Mouse (Mus musculus) brain, adult 2 months (tissue): Measurements from ENCODE around the gene Srsf3.
"Not testable (repeated sequence)": the region's sequence is repeated elsewhere in the genome, so short reads cannot be mapped to it uniquely, and the experiment has no call there.

Source experiments
- DNase-seq: peaks from one replicate; pipeline ENCODE4 v3.0.0; 2011; ENCODE audit warnings: low read depth, low spot score

Srsf3 gene

DNA sequence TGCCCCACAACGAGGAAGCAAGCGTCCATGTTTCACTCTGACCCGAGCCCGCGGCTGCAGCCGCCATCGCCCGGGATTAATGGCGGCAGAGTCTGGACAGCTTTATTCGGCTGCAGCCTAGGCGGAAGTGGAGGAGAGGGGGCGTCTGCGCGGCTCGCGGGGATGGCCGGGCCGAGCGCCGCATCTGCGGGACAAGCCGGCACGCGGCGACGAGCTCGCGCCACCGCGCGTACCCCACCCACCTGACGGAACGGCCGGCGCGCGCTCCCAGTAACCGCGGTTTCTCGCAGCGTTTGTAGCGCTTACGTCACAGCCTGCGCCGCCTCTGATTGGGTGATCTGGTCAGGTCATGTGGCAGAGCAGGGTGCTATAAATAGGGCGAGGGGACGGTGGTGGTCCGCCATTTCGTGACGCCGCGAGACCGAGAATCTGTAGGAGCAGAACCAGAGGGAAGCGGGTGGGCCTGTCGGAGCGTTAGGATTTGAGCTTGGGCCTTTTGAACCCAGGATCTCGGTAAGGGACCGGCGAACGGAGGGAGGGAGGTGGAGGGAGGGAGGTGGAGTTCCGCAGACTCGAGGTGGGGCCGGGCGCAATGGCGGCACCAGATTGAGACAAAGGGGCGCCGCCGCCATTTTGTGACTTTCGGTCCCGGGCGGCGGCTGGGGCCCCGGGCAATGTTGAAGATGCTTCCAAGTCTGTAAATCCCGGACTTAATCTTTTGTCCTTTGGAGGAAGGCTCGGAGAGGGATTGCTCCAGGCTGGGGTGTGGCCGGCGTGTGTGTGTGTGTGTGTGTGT lies at the start of gene Srsf3:
Srsf3 (plus strand) TSS at position 355 of the 796 bp plus-strand sequence.
- DNase-seq, result peak; percentile 99

DNA sequence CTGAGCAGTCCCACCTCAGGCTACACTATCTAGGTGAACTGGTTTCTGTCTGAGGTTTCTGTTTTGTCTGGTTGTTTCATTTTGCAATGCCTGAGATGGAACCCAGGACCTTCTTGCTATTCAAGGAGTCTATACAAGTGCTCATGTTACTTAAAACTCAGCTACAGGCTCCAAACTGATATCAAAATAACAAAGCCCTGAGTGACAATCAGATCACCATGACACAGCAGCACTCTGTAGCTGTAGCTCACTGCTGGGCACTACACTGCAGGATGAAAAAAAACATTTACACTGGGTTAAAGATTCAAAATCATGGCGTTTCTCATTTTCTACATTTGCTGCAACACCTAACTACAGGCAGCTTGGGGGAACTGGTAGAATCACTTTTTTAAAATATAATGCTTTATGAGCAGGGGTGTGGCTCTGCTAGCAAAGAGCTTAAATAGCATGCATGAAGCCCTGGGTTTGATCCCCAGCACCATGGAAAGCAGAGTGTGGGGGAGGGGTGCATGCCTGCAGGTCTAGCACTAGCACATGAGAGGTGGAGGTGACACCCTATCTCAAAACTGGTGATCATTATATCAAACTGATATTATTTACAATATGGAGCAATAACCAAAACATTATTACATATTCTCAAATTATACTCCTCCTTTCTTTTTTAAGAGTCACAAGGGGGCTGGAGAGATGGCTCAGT lies 47.6 kb upstream of the Srsf3 start:
- no peak for DNase-seq

DNA sequence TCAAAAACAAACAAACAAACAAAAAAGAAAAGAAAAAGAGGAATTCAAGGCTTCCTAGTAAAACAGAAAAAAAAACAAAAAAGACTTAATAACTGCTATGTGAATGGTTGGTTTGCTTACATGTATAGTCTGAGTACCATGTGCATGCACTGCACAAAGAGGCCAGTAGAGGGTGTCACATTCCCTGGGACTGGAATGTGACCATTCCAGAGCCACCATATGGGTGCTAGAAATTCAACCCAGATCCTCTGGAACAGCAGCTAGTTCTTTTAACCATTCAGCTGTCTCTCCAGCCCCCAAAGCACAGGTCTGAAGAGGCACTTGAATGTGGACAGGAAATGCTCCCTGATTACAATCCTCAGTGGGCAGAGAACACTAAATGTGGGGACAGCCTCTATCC lies 45.6 kb upstream of the Srsf3 start:
- no peak for DNase-seq

DNA sequence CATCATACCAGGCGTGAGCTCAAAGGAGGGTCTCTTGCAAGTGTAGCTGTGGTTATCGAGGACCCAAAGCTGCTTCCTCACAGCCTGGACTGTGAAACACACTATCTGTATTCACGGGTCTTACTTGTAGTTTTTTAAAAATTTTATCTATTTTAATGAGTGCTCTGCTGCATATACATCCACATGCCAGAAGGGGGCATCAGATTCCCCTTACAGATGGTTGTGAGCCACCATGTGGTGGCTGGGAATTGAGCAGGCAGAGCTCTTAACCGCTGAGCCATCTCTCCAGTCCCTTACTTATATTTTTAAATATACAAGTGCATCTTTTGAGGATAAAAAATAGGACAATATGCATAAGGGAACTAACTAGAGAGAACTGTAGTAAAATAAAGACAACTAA lies 44.7 kb upstream of the Srsf3 start:
- DNase-seq, result peak; percentile 73

DNA sequence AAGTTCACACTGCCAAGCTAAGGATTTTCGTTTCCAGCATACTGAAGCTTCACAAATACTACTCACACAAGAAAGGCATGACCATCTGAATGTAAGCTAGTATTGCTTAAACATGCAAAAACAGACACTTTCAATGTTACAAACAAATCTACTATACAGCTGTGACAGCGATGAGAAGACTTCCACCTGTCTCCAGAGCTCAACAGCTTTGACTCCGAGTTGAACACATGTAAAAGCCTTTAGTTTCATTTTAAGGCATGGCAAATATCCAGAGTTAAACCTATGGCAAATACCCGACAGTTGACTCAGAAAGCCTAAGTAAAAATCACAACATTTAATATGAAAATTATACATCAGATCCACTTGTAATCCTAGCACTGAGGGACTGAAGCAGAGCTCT lies 44.1 kb upstream of the Srsf3 start:
- DNase-seq, result no peak

DNA sequence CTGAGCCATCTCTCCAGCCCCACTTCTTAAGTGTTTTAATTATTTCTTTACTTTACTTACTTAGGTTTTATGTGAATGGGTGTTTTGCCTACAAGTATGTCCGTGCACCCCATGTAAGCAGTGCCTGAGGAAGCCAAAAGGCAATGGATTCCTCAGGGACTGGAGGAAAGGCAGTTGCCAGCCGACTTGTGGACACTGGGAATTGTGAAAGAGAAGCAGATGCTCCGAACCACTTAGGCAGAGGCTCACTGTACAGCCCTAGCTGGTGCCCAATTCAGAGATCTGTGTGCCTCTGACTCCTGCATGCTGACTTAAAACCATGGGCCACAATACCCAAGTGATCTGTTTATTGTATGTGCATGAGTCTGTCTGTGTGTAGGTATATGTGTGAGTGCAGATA lies 43.4 kb upstream of the Srsf3 start:
- DNase-seq, result no peak

DNA sequence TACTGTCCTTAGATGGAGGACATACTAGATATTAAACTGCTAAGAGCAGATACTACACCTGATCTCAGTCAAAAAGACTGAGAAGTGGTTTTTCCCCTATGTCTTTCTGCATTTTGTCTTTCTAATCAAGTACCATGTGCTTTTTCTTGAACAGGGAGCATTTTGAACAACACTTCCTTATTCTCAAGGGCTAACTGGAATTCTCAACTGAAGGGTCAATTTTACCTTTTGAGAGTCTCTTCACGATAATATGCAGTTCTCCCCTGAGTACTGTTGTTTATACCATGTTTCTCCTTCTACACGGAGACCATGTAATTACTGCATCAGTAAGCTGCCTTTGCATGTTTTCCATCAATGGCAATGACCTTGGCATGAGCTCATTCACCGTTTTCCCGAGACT lies 42.4 kb upstream of the Srsf3 start:
- DNase-seq, result no peak

DNA sequence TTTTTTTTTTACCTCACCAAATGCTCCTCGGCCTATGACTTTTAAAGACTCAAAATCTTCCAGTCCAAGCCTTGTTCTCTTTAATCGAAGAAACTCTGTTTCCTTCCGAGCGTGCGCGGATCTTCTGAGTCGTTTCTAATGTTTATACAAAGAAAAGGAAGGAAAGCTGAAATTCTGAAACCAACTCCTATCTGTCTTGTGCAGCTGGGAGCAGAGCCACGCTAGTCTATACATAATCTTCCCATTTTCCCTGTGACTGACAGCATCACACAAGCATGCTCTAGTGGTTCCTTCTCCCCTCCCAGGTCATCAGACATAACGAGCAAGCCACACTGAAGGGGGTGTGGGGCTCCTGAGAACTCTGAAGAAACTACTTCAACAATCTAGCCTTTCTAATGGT lies 41.1 kb upstream of the Srsf3 start:
- DNase-seq, result no peak

DNA sequence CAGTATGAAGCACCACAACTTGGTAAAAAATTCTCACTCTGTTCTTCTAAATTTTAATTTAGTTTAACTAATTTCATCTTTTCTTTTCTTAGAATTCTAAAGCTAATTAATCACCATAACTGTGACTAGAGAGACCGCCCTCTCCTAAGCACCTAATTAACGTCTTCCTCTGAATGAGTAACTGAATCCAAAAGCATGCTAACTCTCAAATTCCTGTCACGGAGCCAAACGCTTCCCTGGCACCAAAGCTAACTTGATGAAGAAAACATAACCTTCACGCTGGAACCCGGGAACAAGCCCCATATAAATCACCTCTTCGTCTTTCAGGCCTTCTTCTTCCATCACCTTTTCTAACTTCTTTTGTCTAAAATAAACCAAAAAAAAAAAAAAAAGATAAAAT lies 40.3 kb upstream of the Srsf3 start:
- DNase-seq, result peak; percentile 66

DNA sequence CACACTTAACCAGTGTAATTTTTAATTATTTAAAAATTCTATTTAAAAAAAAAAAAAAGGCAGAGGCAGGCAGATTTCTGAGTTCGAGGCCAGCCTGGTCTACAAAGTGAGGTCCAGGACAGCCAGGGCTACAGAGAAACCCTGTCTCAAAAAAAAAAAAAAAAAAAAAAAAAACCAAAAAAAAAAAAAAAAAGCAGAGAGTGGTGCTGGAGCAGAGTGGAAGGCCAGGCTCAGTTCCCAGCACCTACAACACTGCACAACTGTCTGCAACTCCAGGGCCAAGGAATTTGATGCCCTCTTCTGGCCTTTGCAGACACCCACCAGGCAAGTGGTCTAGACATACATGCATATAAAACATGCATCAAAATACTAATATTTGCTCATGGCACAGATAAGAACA lies 39.4 kb upstream of the Srsf3 start:
- not testable (repeated sequence) for DNase-seq

DNA sequence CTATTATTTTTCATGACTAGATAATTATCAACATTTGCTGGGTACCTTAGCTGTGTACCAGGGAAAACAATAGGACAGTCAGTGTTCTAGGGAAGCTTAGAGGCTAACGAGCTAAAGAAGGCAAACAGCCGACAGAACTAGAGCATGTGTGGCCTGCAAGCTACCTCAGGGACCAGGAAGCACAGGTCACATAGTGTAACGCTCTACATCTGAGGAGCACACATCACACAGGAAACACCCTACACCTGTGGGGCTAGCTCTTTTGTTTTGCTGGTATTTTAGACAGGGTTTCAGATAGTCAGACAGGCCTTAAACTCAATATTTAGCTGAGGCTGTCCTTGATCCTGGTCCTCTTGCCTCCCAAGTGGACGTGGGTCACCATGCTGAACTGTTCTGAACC lies 37.8 kb upstream of the Srsf3 start:
- DNase-seq, result no peak

DNA sequence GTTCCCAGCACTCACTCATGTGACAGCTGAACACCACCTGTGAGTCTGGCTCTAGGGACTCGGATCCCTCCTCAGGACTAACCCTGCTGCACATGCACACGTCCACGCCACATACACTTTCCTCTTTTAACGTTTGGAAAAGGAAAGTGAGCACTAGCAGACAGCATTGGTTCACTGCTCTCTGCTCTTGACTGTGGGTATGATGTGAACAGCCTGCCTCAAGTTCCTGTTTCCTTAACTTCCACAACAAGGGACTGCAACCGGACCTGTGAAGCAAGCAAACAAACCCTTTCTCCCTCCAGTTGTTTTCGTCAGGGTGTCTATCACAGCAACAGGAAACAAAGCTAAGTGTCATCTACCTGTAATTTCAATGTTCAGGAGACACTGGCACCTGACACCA lies 32.0 kb upstream of the Srsf3 start:
- no peak for DNase-seq

DNA sequence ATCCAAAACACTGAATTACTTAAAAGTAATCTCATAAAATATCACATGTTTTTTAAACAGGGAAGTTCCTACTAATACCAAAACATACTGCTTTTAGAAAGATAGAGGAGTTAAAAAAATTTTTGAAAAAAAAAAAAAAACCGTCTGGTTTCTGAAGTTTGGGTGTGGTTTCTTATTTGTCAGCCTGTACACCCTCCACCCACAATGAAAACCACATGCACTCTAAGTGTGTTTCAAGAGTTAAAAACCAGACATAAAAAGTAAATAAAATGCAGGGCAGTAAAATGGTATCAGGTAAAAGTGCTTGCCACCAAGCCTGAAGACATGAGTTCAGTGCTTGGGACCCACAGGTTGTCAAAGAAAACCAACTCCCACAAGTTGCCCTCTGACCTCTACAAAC lies 28.7 kb upstream of the Srsf3 start:
- DNase-seq, result no peak

DNA sequence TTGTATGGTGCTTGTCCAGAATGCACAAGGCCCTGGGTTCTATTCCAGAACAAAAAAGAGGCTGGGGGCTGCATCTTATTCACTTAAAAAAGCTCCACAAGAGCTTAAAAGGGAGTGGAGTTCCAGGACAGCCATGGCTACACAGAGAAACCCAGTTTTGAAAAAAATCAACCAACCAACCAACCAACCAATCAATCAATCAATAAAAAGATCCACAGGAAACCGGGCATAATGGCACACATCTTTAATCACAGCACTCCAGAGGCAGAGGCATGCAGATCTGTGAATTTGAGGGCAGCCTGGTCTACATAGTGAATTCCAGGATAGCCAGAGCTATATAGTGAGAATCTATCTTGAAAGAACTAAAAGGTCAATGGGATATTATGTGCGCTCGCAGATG lies 27.4 kb upstream of the Srsf3 start:
- no peak for DNase-seq

DNA sequence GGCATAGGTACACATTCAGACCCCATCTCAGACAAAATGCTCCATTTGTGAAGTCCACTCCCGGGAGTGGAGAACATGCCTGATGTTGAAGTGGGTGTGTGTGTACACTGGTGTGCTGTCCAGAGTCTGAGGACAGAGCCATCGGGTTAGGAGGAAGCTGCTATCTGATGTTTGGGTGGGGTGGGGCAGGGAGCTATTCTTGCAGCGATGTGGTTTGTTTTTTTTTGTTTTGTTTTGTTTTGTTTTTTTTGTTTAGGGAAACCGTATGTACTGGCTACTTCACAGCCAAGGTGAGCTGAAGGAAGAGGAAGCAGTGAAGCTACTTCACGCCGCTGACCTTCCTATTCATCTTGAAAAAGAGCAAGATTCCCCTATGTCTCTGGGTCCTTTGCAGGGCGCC lies 25.6 kb upstream of the Srsf3 start:
- DNase-seq, result no peak

DNA sequence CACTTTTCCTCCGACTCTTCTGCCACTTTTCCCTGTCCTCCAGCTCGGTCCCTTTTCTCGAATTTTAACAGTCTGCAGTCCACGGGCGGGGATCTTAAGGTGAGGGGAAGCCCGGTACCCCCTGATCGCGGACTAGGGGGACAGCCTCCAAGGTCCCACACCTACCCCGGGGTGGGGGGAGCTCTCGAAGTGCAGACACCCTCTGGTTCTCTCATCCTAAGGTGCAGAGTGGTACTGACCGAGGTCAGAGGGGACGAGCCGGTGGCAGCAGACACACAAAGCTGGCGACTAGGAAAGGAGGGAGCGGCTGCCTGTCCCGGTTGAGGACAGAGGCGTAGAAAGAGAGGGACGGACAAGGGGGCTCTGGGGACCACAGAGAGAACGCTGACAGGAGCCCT lies 25.2 kb upstream of the Srsf3 start:
- no peak for DNase-seq

DNA sequence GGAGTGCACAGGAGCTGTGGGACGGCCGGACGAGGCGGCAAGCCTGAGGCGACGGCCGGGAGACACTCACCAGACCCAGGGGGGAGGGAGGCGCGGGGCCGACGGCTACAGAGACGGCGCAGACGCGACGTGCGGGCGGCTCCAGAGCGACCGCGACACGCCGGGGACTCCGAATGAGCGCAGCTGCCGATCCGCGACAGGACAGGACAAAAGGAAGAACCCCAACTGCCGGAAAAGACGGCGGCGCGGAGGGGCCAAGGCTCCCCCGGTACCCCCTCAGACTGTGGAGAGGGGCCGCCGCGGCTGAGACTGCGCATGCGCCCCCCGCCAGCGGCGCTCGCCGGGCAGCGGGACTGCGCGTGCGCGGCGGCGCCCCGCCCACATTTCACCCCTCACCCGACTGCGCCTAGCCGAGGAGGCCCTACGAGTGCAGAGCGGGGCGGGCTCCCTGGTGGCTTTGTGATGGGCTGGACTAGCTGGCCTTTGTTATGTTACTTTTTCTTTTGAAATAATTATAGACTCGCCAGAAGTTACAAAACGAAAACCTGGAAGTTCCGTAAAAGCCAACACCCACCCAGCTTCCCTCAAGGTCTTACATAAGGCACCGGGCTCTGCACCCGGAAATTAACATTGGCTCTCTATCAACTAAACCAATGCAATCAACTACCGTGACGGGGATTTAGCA lies 24.6 kb upstream of the Srsf3 start, which contains the start of gene Stk38:
Stk38 (minus strand) TSS at position 355 of the 685 bp plus-strand sequence.
- DNase-seq, result peak; percentile 88

DNA sequence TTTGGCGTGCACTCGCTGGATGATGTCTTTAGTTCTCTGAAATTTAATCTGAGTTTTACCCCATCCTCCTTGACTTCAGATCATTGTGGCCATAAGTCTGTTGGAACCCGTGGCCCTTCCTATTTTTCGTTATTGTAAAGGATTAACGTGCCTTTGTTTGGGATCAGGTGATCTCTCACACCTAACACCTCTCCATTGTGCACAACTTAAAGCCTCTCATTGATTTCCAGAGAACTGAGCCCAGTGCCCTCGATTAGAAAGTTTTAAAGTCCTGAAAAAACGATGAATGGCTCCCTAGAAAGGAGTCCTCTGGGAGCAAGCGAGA lies 24.1 kb upstream of the Srsf3 start:
- no peak for DNase-seq

DNA sequence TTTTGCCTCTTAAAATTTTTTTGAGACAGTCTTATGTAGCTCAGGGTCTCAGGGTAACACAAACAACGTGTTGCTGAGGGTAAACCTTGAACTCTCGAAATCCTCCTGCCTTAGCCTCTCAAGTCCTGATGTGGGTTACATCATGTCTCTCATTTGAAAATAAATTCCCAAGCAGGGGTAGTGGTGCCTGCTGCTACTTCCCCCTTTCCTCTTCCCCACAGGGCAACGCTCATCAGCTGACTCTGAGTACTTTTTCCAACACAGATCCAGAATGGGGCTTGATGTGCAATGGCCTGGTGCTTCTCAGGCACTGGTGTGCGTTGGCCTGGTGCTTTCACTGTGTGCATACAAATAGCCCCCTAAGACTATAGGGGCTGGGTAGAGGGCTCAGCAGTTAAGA lies 23.2 kb upstream of the Srsf3 start:
- DNase-seq, result no peak

DNA sequence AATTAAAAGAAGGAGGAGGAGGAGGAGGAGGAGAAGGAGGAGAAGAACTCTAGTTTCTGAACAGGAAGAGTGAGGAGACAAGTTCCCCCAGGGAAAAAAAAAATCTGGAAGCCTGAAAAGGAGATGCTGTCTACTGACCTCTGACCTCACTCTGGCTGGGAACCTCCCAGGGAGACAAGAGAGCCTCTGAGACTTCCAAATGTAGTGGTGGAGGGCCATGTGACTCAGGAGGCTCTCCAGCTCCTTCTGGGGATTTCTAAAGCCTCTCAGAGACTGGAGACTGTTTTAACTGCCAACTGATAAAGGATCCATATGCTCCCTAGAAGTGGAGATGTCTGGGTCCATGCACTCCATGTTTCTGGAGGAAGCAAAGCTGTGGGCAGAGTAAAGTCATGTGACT lies 18.2 kb upstream of the Srsf3 start:
- DNase-seq, result no peak

DNA sequence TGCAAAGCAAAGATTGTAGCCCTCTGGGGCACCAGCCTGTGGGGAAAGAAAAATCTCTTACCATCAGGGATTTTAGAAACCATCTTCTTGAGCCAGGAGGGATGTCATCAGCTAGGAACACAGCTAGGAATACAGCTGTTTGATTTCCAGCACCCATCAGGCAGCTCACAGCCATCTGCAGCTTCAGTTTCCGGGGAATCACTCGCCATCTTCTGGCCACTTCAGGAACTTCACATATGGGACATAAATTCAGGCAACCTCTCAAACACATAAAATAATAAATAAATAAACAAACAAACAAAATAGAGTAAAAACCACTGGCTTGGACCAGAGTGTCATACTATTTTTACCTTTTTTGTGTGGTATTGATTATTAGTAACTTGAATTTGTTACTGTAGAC lies 16.8 kb upstream of the Srsf3 start:
- DNase-seq, result peak; percentile 53

DNA sequence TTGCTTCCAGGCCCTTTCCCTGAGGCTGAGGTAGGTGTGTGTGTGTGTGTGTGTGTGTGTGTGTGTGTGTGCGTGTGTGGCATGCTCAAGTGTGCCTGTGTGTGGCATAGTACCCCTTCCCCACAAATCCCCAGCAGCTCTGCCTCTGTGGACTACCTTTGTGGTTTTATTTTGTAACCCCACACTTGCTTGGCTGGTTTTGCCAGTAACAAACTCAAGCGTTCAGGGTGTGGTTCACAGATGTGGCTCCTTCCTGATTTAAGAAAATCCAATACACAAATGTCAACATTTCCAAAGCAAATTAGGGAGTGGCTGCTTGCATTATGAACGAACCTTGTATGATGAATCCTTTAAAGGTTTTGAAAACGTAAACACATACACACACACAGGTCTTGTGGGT lies 15.7 kb upstream of the Srsf3 start:
- DNase-seq, result no peak
